Mouse (Mus musculus) brain, embryonic 14.5 days (tissue): Measurements from ENCODE around the gene Kmt2b.

Experiments used
- CTCF ChIP-seq: fragments of 200-500 bp; IDR thresholded peaks from 2 replicates; pipeline ENCODE4 v1.5.1; 2012; ENCODE audit warnings: inconsistent platforms, mild to moderate bottlenecking, moderate library complexity, borderline replicate concordance; ENCODE audit not compliant: insufficient read depth, insufficient read length; ENCODE audit errors: extremely low read depth
- POLR2A ChIP-seq: fragments of 200-500 bp; IDR thresholded peaks from 2 replicates; pipeline ENCODE4 v1.6.1; 2012; ENCODE audit warnings: mild to moderate bottlenecking, inconsistent platforms, borderline replicate concordance; ENCODE audit not compliant: poor library complexity, insufficient read depth, insufficient read length, severe bottlenecking; ENCODE audit errors: extremely low read depth

DNA sequence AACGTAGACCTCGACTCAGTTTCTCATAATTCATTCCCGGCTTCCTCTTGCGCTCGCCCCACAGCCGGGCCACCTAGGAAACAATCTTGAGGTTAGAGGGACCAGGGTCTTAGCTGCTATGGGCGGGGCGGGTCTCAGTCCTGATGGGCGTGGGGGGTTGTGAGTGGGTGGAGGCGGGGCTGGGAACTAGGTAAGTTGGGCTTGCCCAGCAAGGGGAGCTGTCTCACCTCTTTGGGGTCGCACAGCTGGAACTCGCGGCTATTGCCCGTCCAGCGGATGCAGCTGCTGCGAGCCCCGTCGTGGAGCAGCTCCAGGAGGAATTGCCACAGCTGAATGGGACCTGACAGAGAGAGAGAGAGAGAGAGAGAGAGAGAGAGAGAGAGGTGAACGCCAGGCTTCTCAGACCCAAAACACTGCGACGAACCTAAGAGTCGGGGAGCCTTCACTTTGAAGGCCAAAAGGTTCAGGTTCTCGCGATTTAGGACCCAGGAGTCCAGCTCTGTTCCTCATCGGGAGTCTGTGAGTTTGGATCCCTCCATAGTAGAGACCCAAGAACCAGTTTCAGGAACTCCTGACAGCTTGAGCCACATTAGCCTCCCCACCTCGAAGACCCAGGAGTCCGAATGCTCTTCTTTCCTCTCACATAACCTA is 45.4 kb upstream of the Kmt2b start:
- TF ChIP-seq POLR2A: no peak
- TF ChIP-seq CTCF: no peak
